Mouse (Mus musculus) lung, postnatal 0 days (tissue): ENCODE measurements around the gene Tmem54. TPM values are rescaled to one million over a fixed set of nuclear protein-coding genes. Genes with fewer than 3 reads are reported as not detected.

Experiments
- ATAC-seq: fragments of 200-750 bp; cut with Nextera tagmentation; 2 replicates; pipeline ENCODE4 v1.8.0; 2017; ENCODE audit warnings: moderate library complexity
- DNase-seq: peaks from one replicate; pipeline ENCODE4 v3.0.0-alpha.2; 2016; ENCODE audit warnings: low spot score
- H3K27ac ChIP-seq: fragments of 300-500 bp; sonication (generic); 2 replicates; pipeline ENCODE4 v1.5.1; 2014; ENCODE audit warnings: antibody characterized with exemption, mild to moderate bottlenecking, low read length, mixed read lengths
- H3K27me3 ChIP-seq: fragments of 300-500 bp; sonication (generic); replicated peaks from 2 replicates; pipeline ENCODE4 v1.6.1; 2014; ENCODE audit warnings: low read length, mixed read lengths; ENCODE audit not compliant: insufficient read depth
- H3K36me3 ChIP-seq: fragments of 300-500 bp; sonication (generic); 2 replicates; pipeline ENCODE4 v1.6.1; 2014; ENCODE audit warnings: low read length, mixed read lengths; ENCODE audit not compliant: insufficient read depth
- H3K4me1 ChIP-seq: fragments of 300-500 bp; sonication (generic); 2 replicates; pipeline ENCODE4 v1.6.1; 2014; ENCODE audit warnings: antibody characterized with exemption, low read depth, low read length, mixed read lengths; ENCODE audit not compliant: insufficient read depth
- H3K4me2 ChIP-seq: fragments of 300-500 bp; sonication (generic); replicated peaks from 2 replicates; pipeline ENCODE4 v1.6.1; 2014; ENCODE audit warnings: low read depth, mild to moderate bottlenecking, low read length, moderate library complexity, mixed read lengths
- H3K4me3 ChIP-seq: fragments of 300-500 bp; sonication (generic); 2 replicates; pipeline ENCODE4 v1.5.1; 2014; ENCODE audit warnings: low read depth, low read length
- H3K9ac ChIP-seq: fragments of 300-500 bp; sonication (generic); replicated peaks from 2 replicates; pipeline ENCODE4 v1.6.1; 2014; ENCODE audit warnings: low read depth, mild to moderate bottlenecking
- H3K9me3 ChIP-seq: fragments of 300-500 bp; sonication (generic); 2 replicates; pipeline ENCODE4 v1.6.1; 2016; ENCODE audit warnings: low read length, mixed read lengths
- CTCF ChIP-seq: IDR thresholded peaks from 2 replicates; pipeline ENCODE4 v1.5.1; 2016; ENCODE audit warnings: antibody characterized with exemption, mild to moderate bottlenecking
- EP300 ChIP-seq: IDR thresholded peaks from 2 replicates; pipeline ENCODE4 v1.6.1; 2016; ENCODE audit warnings: antibody characterized with exemption, mild to moderate bottlenecking, control low read depth
- WGBS: fragments of 180-500 bp; shearing (Covaris S2); extraction: QIAGEN DNeasy Blood & Tissue Kit; methylation state at CpG from one replicate; pipeline ENCODE4 v1.1.7; 2014; 5-methylcytosine and 5-hydroxymethylcytosine counted together
- polyA plus RNA-seq: library from polyadenylated mRNA; unstranded; fragments of >200 nt; fragmentation: Nextera tagmentation; extraction: Ambion mirVana; gene quantifications from 2 replicates; pipeline ENCODE4 v1.2.1, GENCODE M21; 2015

Gene Tmem54
- polyA plus RNA-seq, 1 experiment from 2014 or later, result 2.4 TPM

DNA sequence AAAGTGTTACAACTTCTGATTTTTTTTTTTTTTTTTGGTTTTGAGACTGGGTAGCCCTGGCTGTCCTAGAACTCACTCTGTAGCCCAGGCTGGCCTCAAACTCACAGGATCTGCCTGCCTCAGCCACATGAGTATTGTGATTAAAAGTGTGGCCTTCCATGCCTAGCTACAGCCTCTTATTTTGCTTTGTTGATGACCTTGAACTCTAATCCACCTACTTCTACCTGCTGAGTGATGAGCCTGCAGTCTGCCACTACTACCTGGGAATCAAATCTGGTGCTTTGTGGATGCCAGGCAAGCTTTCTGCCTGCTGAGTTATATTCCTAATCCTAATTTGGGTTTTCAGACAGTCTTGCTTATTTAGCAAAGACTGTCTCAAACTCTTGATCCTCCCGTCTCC is 43.9 kb upstream of the Tmem54 start:
- Histone ChIP-seq H3K4me3 (no peak overlapping the region), H3K4me1 (peaks cover 7% of the 10 kb centered on the region; the same call in 1 of the 2 replicates), H3K36me3 (no peaks in the 10 kb centered on the region), H3K27me3 (no peaks in the 10 kb centered on the region), H3K9me3 (no peaks in the 10 kb centered on the region), H3K27ac (no peak overlapping the region), H3K9ac (no peak overlapping the region), H3K4me2 (no peak overlapping the region)
- DNase-seq (no peak), ATAC-seq (no peak)
- WGBS, result 95% methylated on average over 1 of the region's 1 CpGs
- TF ChIP-seq CTCF, result no peak
- no peak for TF ChIP-seq EP300

DNA sequence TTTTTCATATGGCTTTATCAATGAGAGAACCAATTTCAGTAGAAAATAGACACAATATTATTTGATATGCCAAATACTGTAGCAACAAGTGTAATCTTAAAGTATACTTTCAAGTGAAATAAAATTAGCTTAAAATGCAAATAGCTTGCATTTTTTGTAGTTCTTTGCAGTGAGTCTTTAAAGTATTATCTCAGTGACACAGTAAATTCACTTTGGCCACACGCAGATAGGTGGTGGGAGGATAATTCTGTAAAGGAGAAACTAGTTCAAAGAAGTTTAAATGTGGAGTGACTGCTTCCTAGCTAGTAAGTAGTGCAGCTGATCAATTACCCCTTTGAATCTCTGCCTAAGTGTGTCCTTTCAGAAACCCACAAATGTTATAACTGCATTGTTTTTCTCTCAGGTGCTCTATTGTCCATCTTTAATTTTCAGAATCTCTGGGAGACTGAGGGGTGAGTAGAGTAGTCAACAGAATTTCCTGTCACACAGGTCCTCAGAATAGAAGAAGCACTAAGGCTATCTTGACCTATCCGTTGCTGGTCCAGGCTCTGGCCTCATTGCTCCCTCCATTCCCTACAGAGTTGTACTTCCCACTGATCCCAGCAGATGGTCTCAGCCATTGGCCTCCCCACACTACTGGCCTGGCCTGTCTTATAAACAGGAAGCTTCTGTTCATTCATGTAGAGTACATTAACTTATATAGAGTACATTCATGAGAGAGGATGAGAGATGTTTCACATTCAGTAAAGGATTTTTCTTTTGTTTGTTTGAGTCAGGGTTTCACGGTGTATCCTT is 42.9 kb upstream of the Tmem54 start:
- Histone ChIP-seq H3K4me2 (no peak overlapping the region), H3K27ac (no peak overlapping the region), H3K36me3 (no peaks in the 10 kb centered on the region), H3K4me1 (peaks cover 7% of the 10 kb centered on the region; the same call in 1 of the 2 replicates), H3K4me3 (no peak overlapping the region), H3K27me3 (no peaks in the 10 kb centered on the region), H3K9me3 (no peaks in the 10 kb centered on the region), H3K9ac (no peak overlapping the region)
- ATAC-seq (no peak), DNase-seq (no peak)
- TF ChIP-seq EP300, result no peak
- TF ChIP-seq CTCF, result peak; percentile 42
- WGBS, result 57% methylated on average over 3 of the region's 3 CpGs

DNA sequence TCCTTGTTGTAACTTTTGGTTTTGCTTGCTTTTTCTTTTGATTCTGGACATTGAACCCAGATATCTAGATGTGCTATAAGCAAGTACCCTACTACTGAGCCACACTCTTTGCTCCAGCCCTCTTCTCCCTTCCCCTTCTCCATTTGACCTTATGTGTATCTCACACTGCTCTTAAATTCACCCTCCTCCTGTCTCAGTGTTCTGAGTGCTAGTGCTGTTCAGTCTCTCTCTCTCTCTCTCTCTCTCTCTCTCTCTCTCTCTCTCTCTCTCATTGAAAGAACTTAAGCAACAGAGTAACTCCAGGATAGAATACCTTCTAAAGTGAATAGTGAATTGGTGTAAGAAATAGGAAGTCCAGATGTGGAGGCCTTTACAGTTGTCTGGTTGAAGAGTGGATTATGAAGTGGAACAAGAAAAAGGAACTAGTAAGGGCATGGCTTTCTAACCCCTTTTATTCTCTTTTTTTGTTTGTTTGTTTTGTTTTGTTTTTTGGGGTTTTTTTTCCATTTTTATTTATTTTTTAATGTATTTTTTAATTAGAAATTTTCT is 39.6 kb upstream of the Tmem54 start:
- H3K4me3 ChIP-seq, result no peak overlapping the region
- no peak for DNase-seq
- no peak for TF ChIP-seq CTCF
- TF ChIP-seq EP300, result no peak

DNA sequence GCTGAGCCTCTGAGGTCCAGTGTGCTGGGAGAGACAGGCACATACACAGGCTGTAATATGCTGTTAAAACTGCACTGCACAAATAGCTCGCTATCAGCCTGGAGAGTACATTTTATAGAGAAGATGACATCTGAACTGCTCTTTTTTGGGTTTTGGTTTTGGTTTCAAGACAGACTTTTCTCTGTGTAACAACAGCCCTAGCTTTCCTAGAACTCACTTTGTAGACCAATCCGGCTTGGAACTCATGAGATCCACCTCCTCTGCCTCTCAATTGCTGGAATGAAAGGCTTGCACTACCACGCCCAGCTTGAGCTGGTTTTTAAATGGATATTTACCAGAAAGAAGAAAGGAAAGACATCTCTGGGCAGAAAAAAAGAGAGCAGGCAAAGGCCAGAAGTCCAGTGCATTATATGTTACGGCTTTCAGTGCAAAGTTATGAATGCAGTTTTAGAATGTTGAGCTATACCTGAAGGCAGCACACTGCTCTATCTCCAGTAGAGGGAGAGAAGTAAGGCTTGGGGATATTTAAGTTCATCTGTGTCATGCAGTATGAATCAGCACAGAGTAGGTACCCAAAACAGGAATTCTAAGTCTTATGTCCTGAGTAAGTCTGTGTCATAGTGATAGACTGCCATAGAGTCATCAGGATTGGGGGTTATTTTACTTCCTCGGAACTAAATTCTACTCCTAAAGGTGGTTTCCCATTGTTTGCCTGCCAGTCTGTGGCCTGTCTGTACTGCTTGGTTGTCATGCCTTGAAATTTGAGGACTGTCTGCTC is 37.5 kb upstream of the Tmem54 start:
- no peak overlapping the region for H3K4me3 ChIP-seq
- ATAC-seq (no peak), DNase-seq (no peak)
- no peak overlapping the region for H3K9ac ChIP-seq
- H3K36me3 ChIP-seq, result no peaks in the 10 kb centered on the region
- no peak overlapping the region for H3K27ac ChIP-seq
- WGBS, result 75% methylated on average over 5 of the region's 5 CpGs
- H3K4me2 ChIP-seq, result no peak overlapping the region
- no peaks in the 10 kb centered on the region for H3K27me3 ChIP-seq
- H3K9me3 ChIP-seq, result no peaks in the 10 kb centered on the region
- no peaks in the 10 kb centered on the region for H3K4me1 ChIP-seq
- TF ChIP-seq CTCF, result peak; percentile 7; the same call in 1 of the 2 replicates
- TF ChIP-seq EP300, result no peak

More for the DNA sequence above, 39.6 kb upstream of the Tmem54 start:
- no peaks in the 10 kb centered on the region for H3K36me3 ChIP-seq
- no peaks in the 10 kb centered on the region for H3K4me1 ChIP-seq
- no peak overlapping the region for H3K9ac ChIP-seq
- H3K4me2 ChIP-seq, result no peak overlapping the region
- H3K27ac ChIP-seq, result no peak overlapping the region
- H3K27me3 ChIP-seq, result no peaks in the 10 kb centered on the region
- no peaks in the 10 kb centered on the region for H3K9me3 ChIP-seq
- no peak for ATAC-seq

DNA sequence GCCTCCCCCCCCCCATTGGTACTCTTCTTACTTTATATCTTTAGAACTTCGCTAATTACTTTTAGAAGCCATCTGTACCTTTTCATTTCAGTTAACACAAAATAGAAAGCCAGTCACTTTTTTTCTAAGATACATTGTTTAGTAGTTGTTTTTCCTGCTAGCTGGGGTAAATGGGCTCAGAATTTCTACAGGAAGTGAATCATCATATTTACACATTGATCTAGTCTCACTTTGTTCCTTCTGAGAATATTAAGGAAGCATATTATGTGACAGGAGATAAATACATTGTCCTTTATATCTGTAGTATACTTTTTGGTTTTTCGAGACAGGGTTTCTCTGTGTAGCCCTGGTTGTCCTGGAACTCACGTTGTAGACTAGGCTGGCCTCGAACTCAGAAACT is 36.5 kb upstream of the Tmem54 start:
- no peak for DNase-seq
- ATAC-seq, result no peak
- H3K4me3 ChIP-seq, result no peak overlapping the region
- WGBS, result 80% methylated on average over 4 of the region's 4 CpGs
- H3K27me3 ChIP-seq, result no peaks in the 10 kb centered on the region
- H3K9me3 ChIP-seq, result no peaks in the 10 kb centered on the region
- no peak overlapping the region for H3K4me2 ChIP-seq
- H3K36me3 ChIP-seq, result peaks cover 7% of the 10 kb centered on the region; the same call in 1 of the 2 replicates
- no peak overlapping the region for H3K9ac ChIP-seq
- no peaks in the 10 kb centered on the region for H3K4me1 ChIP-seq
- no peak for TF ChIP-seq CTCF
- TF ChIP-seq EP300, result no peak
- H3K27ac ChIP-seq, result no peak overlapping the region

DNA sequence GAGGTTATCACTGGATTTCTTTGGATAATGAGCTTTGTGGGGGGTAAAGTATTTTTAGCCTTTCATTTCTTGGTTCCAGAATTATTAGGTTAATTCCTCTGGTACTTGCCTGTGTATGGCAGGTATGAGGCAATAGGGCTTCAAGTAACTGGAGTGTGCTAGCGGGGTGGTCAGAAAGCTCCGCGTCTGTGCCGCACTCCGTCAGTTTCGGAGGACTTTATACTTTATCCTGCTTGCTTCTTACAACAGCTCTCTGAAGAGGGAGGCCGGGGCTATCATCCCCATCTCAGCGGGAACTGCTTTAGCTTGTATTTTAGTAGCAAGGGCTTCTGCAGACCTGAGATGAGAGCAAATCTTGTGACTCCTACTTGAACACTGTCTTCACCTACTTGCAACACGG is 26.2 kb upstream of the Tmem54 start:
- DNase-seq (no peak), ATAC-seq (no peak)
- no peak overlapping the region for H3K9ac ChIP-seq
- WGBS, result 94% methylated on average over 9 of the region's 9 CpGs
- TF ChIP-seq CTCF, result no peak
- TF ChIP-seq EP300, result no peak
- no peaks in the 10 kb centered on the region for H3K4me1 ChIP-seq
- H3K36me3 ChIP-seq, result peaks cover 39% of the 10 kb centered on the region
- no peaks in the 10 kb centered on the region for H3K27me3 ChIP-seq
- H3K4me2 ChIP-seq, result no peak overlapping the region
- H3K4me3 ChIP-seq, result no peak overlapping the region
- no peaks in the 10 kb centered on the region for H3K9me3 ChIP-seq
- H3K27ac ChIP-seq, result no peak overlapping the region
